In genomic region chr3:130878834-130879233, GRCm38 (mm10) we compare ENCODE assay signal across 30 mouse cellular contexts.
DNase-seq lines count a peak whose midpoint lies in the region; ATAC-seq lines count a peak whose summit lies in the region.
"Had no signal": no experiment of that assay in that cellular context is flagged by ENCODE, and none has a peak within 500 bp of the region (broad histone marks: within the 10 kb centered on the region; RNA-seq: fewer than 3 reads in every experiment).

No protein-coding gene starts in this region.

- 0 out of 2 replicates have a peak overlapping the region, but pooled peaks have one; percentile 14 for H3K27ac ChIP-seq in heart, embryonic 12.5 days (ENCODE audit: poor library complexity, severe bottlenecking)
- no peak overlapping the region for H3K27ac ChIP-seq in intestine, embryonic 14.5 days (ENCODE audit: low read depth)
- H3K27ac ChIP-seq in intestine, embryonic 15.5 days = no peak overlapping the region
- H3K27ac ChIP-seq in embryonic facial prominence, embryonic 13.5 days = peak overlapping the region; percentile 51; the same call in 1 of the 2 replicates
- H3K27ac ChIP-seq in macrophage = peak overlapping the region; percentile 65
- H3K27ac ChIP-seq: forebrain, embryonic 12.5 days; hindbrain, embryonic 10.5 days; hindbrain, embryonic 15.5 days; kidney, postnatal 0 days; liver, embryonic 15.5 days; lung, embryonic 15.5 days; neural tube, embryonic 12.5 days had no signal

- H3K9me3 ChIP-seq in heart, embryonic 12.5 days (replicated peaks) = no peaks in the 10 kb centered on the region
- H3K9me3 ChIP-seq in intestine, embryonic 14.5 days (ENCODE audit: control insufficient read depth, low read length) = no peaks in the 10 kb centered on the region
- H3K9me3 ChIP-seq in intestine, embryonic 15.5 days = no peaks in the 10 kb centered on the region
- H3K9me3 ChIP-seq in embryonic facial prominence, embryonic 13.5 days = no peaks in the 10 kb centered on the region
- H3K9me3 ChIP-seq: forebrain, embryonic 12.5 days; hindbrain, embryonic 10.5 days; hindbrain, embryonic 15.5 days; liver, embryonic 15.5 days; lung, embryonic 15.5 days; neural tube, embryonic 12.5 days had no signal

- no peaks in the 10 kb centered on the region for H3K27me3 ChIP-seq in heart, embryonic 12.5 days (replicated peaks)
- H3K27me3 ChIP-seq in intestine, embryonic 14.5 days (replicated peaks; ENCODE audit: control insufficient read depth, insufficient read depth, low read length) = no peaks in the 10 kb centered on the region
- H3K27me3 ChIP-seq in intestine, embryonic 15.5 days (replicated peaks) = no peaks in the 10 kb centered on the region
- no peaks in the 10 kb centered on the region for H3K27me3 ChIP-seq in embryonic facial prominence, embryonic 13.5 days
- H3K27me3 ChIP-seq: forebrain, embryonic 12.5 days; hindbrain, embryonic 15.5 days; liver, embryonic 15.5 days; lung, embryonic 15.5 days; neural tube, embryonic 12.5 days had no signal

- H3K4me2 ChIP-seq in heart, embryonic 12.5 days = peak overlapping the region; percentile 37
- H3K4me2 ChIP-seq in intestine, embryonic 14.5 days (ENCODE audit: low read length) = 0 out of 2 replicates have a peak overlapping the region, but pooled peaks have one; percentile 1
- H3K4me2 ChIP-seq in intestine, embryonic 15.5 days (replicated peaks) = no peak overlapping the region
- H3K4me2 ChIP-seq in embryonic facial prominence, embryonic 13.5 days = no peak overlapping the region
- H3K4me2 ChIP-seq: forebrain, embryonic 12.5 days; hindbrain, embryonic 15.5 days; liver, embryonic 15.5 days; lung, embryonic 15.5 days; neural tube, embryonic 12.5 days had no signal

- no peak for DNase-seq in heart, postnatal 4 days
- no peak for DNase-seq in intestine, embryonic 14.5 days (ENCODE audit: low spot score)
- no peak for DNase-seq in thymus, postnatal 36 days
- DNase-seq in natural killer cell, adult 2 months (ENCODE audit: low spot score in 2 of 2) = no peak
- DNase-seq: adrenal gland, postnatal 14 days; cerebellum, adult 11-12 months; cerebellum, adult 9-11 months; embryo, embryonic 11 days; forebrain, postnatal 0 days; kidney, adult 2 months; kidney, postnatal 4 days; layer of hippocampus, postnatal 36 days; liver; lung, postnatal 36 days; right cerebral cortex, postnatal 4 days; thymus, adult 2 months; thymus, postnatal 4 days had no signal

- H3K36me3 ChIP-seq in heart, embryonic 12.5 days = no peaks in the 10 kb centered on the region
- H3K36me3 ChIP-seq in intestine, embryonic 14.5 days (ENCODE audit: control insufficient read depth, insufficient read depth, low read length) = no peaks in the 10 kb centered on the region
- no peaks in the 10 kb centered on the region for H3K36me3 ChIP-seq in intestine, embryonic 15.5 days
- no peaks in the 10 kb centered on the region for H3K36me3 ChIP-seq in embryonic facial prominence, embryonic 13.5 days
- H3K36me3 ChIP-seq in macrophage (ENCODE audit: inconsistent target) = no peaks in the 10 kb centered on the region
- H3K36me3 ChIP-seq: forebrain, embryonic 12.5 days; hindbrain, embryonic 10.5 days; hindbrain, embryonic 15.5 days; liver, embryonic 15.5 days; lung, embryonic 15.5 days; neural tube, embryonic 12.5 days had no signal

- H3K9ac ChIP-seq in heart, embryonic 12.5 days = no peak overlapping the region
- H3K9ac ChIP-seq in intestine, embryonic 14.5 days (ENCODE audit: low read length) = no peak overlapping the region
- no peak overlapping the region for H3K9ac ChIP-seq in intestine, embryonic 15.5 days
- H3K9ac ChIP-seq in embryonic facial prominence, embryonic 13.5 days = no peak overlapping the region
- H3K9ac ChIP-seq: forebrain, embryonic 12.5 days; forebrain, postnatal 0 days; hindbrain, embryonic 15.5 days; liver, embryonic 15.5 days; lung, embryonic 15.5 days; neural tube, embryonic 12.5 days had no signal

- H3K4me3 ChIP-seq in heart, embryonic 12.5 days = peak overlapping the region; percentile 13; the same call in 1 of the 2 replicates
- H3K4me3 ChIP-seq in intestine, embryonic 14.5 days (ENCODE audit: low read depth, low read length) = no peak overlapping the region
- no peak overlapping the region for H3K4me3 ChIP-seq in intestine, embryonic 15.5 days (replicated peaks)
- H3K4me3 ChIP-seq in embryonic facial prominence, embryonic 13.5 days = no peak overlapping the region
- H3K4me3 ChIP-seq in macrophage (ENCODE audit: inconsistent target) = no peak overlapping the region
- H3K4me3 ChIP-seq: forebrain, embryonic 12.5 days; hindbrain, embryonic 10.5 days; hindbrain, embryonic 15.5 days; liver, embryonic 15.5 days; lung, embryonic 15.5 days; neural tube, embryonic 12.5 days had no signal

- peaks cover 25% of the 10 kb centered on the region for H3K4me1 ChIP-seq in heart, embryonic 12.5 days (replicated peaks)
- 0 out of 2 replicates have a peak, but pooled peaks cover 5% of the 10 kb centered on the region for H3K4me1 ChIP-seq in intestine, embryonic 14.5 days (replicated peaks; ENCODE audit: control insufficient read depth, insufficient read depth, low read length)
- H3K4me1 ChIP-seq in intestine, embryonic 15.5 days (replicated peaks) = 0 out of 2 replicates have a peak, but pooled peaks cover 4% of the 10 kb centered on the region
- peaks cover 23% of the 10 kb centered on the region for H3K4me1 ChIP-seq in embryonic facial prominence, embryonic 13.5 days
- H3K4me1 ChIP-seq: hindbrain, embryonic 15.5 days; liver, embryonic 15.5 days; neural tube, embryonic 12.5 days had no signal

- H3K79me2 ChIP-seq in macrophage (ENCODE audit: inconsistent target) = peaks cover 31% of the 10 kb centered on the region

- 38% methylated on average over 7 of the region's 7 CpGs for whole genome bisulfite sequencing in heart, embryonic 12.5 days
- 64% methylated on average over 7 of the region's 7 CpGs for WGBS in intestine, embryonic 14.5 days
- 68% methylated on average over 7 of the region's 7 CpGs for WGBS in intestine, embryonic 15.5 days
- WGBS in embryonic facial prominence, embryonic 13.5 days = 77% methylated on average over 7 of the region's 7 CpGs
- 59% methylated on average over 7 of the region's 7 CpGs for WGBS in macrophage (ENCODE audit: missing documents)

- 0 out of 2 replicates have a peak, but pooled peaks have one; percentile 7 for ATAC-seq in heart, embryonic 12.5 days (ENCODE audit: insufficient number of reproducible peaks, low FRiP score)
- no peak for ATAC-seq in intestine, embryonic 14.5 days (replicated peaks; ENCODE audit: low FRiP score, low TSS enrichment, low read depth)
- ATAC-seq in intestine, embryonic 15.5 days = no peak
- ATAC-seq in embryonic facial prominence, embryonic 13.5 days (ENCODE audit: insufficient number of reproducible peaks, insufficient read depth, low FRiP score, low TSS enrichment, low read depth) = no peak
- ATAC-seq: forebrain, postnatal 0 days; inflammation-experienced regulatory T-cells, adult 6 months; midbrain, embryonic 16.5 days had no signal

Comparison
In these comparisons a context has a peak if more than half of its experiments do, and no peak if none do; other contexts are left out.
1. H3K4me2 ChIP-seq: peak in heart, embryonic 12.5 days (single experiment) and intestine, embryonic 14.5 days (single experiment); none in intestine, embryonic 15.5 days (single experiment) and embryonic facial prominence, embryonic 13.5 days (single experiment).
2. H3K27ac ChIP-seq: peak in heart, embryonic 12.5 days (single experiment), embryonic facial prominence, embryonic 13.5 days (single experiment) and macrophage (single experiment); none in intestine, embryonic 14.5 days (single experiment) and intestine, embryonic 15.5 days (single experiment).